Mouse (Mus musculus): Measurements from ENCODE around the gene Rgl1.

- TF ChIP-seq POLR2A (IDR thresholded peaks at IDR 0.05; ENCODE audit: extremely low read depth, insufficient read depth, low read length) (no peak), CTCF (IDR thresholded peaks at IDR 0.05; ENCODE audit: low read depth, low read length) (peak; percentile 81)
Observed at GRCm38 (mm10) chr1:152746426-152746825, 19.7 kb downstream of the Rgl1 start.

Measured in liver, adult 2 months (tissue).